Mouse (Mus musculus) liver, embryonic 12.5 days (tissue): ENCODE measurements around the gene Cep41. TPM values are rescaled to one million over a fixed set of nuclear protein-coding genes. Genes with fewer than 3 reads are reported as not detected.
A peak's percentile ranks its signal among the peaks of the same experiment; 100 is the strongest.

ENCODE experiments used
- ATAC-seq: fragments of 200-750 bp; cut with Nextera tagmentation; 2 replicates; pipeline ENCODE4 v1.8.0; 2017; ENCODE audit warnings: moderate number of reproducible peaks, mild to moderate bottlenecking, moderate library complexity
- H3K27ac ChIP-seq: fragments of 300-500 bp; sonication (generic); 2 replicates; pipeline ENCODE4 v1.5.1; 2016; ENCODE audit warnings: mild to moderate bottlenecking
- H3K27me3 ChIP-seq: fragments of 300-500 bp; sonication (generic); replicated peaks from 2 replicates; pipeline ENCODE4 v1.6.1; 2016; ENCODE audit warnings: mild to moderate bottlenecking, moderate library complexity
- H3K36me3 ChIP-seq: fragments of 300-500 bp; sonication (generic); 2 replicates; pipeline ENCODE4 v1.6.1; 2016; ENCODE audit warnings: mild to moderate bottlenecking, moderate library complexity
- H3K4me1 ChIP-seq: fragments of 300-500 bp; sonication (generic); 2 replicates; pipeline ENCODE4 v1.6.1; 2016
- H3K4me2 ChIP-seq: fragments of 300-500 bp; sonication (generic); 2 replicates; pipeline ENCODE4 v1.6.1; 2016; ENCODE audit warnings: mild to moderate bottlenecking, moderate library complexity
- H3K4me3 ChIP-seq: fragments of 300-500 bp; sonication (generic); 2 replicates; pipeline ENCODE4 v1.5.1; 2016; ENCODE audit warnings: mild to moderate bottlenecking, moderate library complexity
- H3K9ac ChIP-seq: fragments of 300-500 bp; sonication (generic); 2 replicates; pipeline ENCODE4 v1.6.1; 2016; ENCODE audit warnings: mild to moderate bottlenecking, moderate library complexity
- H3K9me3 ChIP-seq: fragments of 300-500 bp; sonication (generic); replicated peaks from 2 replicates; pipeline ENCODE4 v1.6.1; 2016; ENCODE audit warnings: mild to moderate bottlenecking, moderate library complexity
- WGBS: fragments of 180-500 bp; shearing (Covaris S2); methylation state at CpG from one replicate; pipeline ENCODE4 v1.1.7; 2016; ENCODE audit not compliant: insufficient replicate concordance; 5-methylcytosine and 5-hydroxymethylcytosine counted together
- polyA plus RNA-seq: library from polyadenylated mRNA; unstranded; fragments of >200 nt; fragmentation: Nextera tagmentation; extraction: Ambion mirVana; gene quantifications from 2 replicates; pipeline ENCODE4 v1.2.1, GENCODE M21; 2016

The Cep41 gene
- polyA plus RNA-seq, 1 experiment from 2014 or later: 6.1 TPM

DNA sequence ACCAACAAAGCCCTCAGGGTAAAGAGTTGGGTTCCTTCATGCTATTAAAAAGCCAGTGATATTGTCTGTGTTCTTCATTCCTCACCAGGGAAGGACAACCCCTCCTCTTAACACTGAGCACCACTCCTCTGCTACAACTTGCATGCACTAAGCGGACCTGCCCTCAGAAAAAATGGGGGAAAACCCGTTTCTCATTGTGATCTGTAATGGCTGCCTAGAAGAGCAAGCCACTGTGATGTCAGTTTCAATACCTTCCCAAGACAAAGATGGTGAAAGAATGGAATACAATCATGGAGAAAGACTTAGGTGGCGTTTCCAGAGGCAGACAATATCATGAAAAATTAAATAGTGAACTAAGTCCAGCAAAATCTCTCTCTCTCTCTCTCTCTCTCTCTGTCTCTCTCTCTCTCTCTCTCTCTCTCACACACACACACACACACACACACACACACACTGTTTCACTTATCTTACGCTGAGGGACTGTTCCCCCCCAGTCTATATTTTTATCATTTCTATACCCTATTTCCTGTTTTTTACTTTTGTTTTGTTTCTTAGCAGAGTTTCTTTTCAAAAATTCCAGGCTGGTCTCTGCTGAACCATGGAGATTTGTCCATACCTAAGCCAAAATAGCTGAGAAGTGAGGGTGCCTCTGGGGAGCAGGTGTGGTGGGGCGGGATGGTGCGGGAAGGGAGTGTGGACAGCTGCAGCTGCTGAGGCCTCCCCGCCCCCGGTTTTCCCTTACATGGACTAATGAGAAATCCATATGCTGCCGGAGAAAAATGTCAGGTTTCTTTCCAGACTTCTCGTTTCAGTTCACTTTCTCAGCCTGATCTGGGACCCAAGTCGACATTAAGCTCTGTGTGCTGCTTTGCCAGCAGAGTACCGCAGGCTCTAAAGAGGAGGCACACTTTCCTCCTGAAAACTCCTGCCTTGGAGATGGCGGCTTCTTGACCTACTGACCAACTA is 11.3 kb downstream of the Cep41 start:
- H3K36me3 ChIP-seq: no peaks in the 10 kb centered on the region
- H3K27me3 ChIP-seq: no peaks in the 10 kb centered on the region
- H3K4me2 ChIP-seq: 0 out of 2 replicates have a peak overlapping the region, but pooled peaks have one; percentile 23
- H3K4me1 ChIP-seq: peaks cover 15% of the 10 kb centered on the region
- H3K27ac ChIP-seq: peak overlapping the region; percentile 7; the same call in 1 of the 2 replicates
- H3K4me3 ChIP-seq: no peak overlapping the region
- no peaks in the 10 kb centered on the region for H3K9me3 ChIP-seq
- 55% methylated on average over 13 of the region's 13 CpGs for WGBS
- no peak for ATAC-seq
- H3K9ac ChIP-seq: no peak overlapping the region

DNA sequence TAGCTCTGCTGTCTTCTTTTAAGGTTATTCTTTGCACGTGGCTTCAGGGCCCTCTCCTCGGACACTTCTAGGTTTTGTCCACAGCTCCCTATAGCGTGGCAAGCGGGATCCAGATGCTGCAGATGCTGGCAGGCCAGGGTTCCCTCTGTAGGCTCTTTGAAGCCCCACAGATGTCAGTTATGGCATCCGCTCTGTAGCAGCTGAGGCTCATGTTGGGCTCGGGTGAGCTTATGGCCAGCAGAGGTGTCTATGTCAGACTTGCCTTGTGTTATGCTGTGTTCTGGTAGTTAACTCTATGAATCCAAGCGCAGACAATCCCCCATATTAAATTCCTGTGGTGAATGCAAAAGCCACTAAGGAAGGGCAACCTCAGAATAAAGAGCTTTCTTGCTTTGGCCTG is 13.1 kb downstream of the Cep41 start:
- Histone ChIP-seq H3K4me2 (no peak overlapping the region), H3K27ac (no peak overlapping the region)

DNA sequence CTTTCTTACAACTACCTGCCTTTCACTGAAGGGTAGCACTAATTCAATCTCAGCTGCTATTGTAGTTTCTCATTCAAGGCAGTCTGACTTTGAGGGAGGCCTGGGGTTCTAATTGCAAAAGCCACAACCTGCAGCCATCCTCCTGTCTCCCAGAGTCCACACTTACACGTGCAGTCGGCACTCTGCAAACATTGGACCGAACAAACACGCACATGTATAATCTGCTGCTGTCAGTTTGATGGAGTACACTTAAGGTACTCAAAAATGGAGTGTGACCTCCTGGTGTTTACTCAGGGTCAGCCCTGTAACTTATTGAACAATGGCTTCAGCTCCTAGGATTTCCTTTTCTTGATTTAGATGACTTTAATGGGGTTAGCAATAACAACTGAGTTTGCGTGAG is 14.0 kb downstream of the Cep41 start:
- 66% methylated on average over 5 of the region's 5 CpGs for WGBS
- no peak for ATAC-seq

More for the DNA sequence above, 13.1 kb downstream of the Cep41 start:
- ATAC-seq: no peak
- no peaks in the 10 kb centered on the region for H3K36me3 ChIP-seq
- H3K4me1 ChIP-seq: peaks cover 28% of the 10 kb centered on the region
- H3K9me3 ChIP-seq: no peaks in the 10 kb centered on the region
- H3K9ac ChIP-seq: no peak overlapping the region
- H3K4me3 ChIP-seq: no peak overlapping the region
- no peaks in the 10 kb centered on the region for H3K27me3 ChIP-seq
- WGBS: 81% methylated on average over 7 of the region's 7 CpGs

DNA sequence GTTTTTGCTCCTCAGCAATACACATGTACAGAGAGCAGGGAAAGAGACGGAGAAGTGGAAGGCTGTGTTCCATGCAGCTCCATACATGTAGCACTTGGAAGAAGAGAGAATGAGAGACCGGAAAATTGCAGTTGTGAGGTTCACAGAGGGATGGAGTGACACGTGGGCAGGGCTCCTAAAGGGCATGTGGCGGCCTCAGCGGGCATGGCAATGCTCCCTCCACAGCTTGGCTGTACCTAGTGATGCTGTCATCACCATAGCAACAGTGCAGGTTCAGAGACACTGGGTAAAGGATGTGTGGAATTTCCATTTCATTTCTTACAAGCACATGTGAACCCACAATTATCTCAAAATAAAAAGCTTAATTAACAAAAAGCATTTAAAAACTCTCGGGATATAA is 15.1 kb downstream of the Cep41 start:
- Histone ChIP-seq H3K9me3 (no peaks in the 10 kb centered on the region), H3K27me3 (no peaks in the 10 kb centered on the region), H3K9ac (no peak overlapping the region), H3K27ac (no peak overlapping the region), H3K4me3 (no peak overlapping the region), H3K4me2 (no peak overlapping the region), H3K4me1 (peaks cover 48% of the 10 kb centered on the region), H3K36me3 (no peaks in the 10 kb centered on the region)
- ATAC-seq: no peak
- WGBS: 80% methylated on average over 6 of the region's 6 CpGs

More for the DNA sequence above, 14.0 kb downstream of the Cep41 start:
- H3K4me2 ChIP-seq: no peak overlapping the region
- no peak overlapping the region for H3K4me3 ChIP-seq
- H3K4me1 ChIP-seq: peaks cover 37% of the 10 kb centered on the region
- H3K27ac ChIP-seq: no peak overlapping the region
- no peaks in the 10 kb centered on the region for H3K27me3 ChIP-seq
- no peak overlapping the region for H3K9ac ChIP-seq
- no peaks in the 10 kb centered on the region for H3K36me3 ChIP-seq
- H3K9me3 ChIP-seq: no peaks in the 10 kb centered on the region

DNA sequence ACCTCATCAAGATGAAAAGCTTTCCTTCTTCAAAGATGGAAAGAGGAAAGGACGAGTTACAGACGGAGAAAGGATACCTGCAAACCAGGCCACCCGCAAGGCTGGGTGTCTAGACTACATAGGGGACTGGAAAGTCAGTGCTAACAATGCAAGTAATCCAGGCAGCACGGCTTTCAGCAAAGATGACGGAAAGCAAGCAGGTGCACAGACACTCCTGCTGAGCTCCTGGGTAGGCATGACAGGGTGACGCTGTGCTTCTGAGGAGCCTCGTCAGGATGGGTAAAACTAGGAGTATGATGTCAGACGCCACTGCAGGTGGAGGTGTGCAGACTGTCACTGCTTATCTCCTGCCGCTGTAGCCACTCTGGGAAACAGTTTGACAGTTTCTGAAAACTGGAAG is 16.0 kb downstream of the Cep41 start:
- H3K27ac ChIP-seq: no peak overlapping the region
- no peak overlapping the region for H3K9ac ChIP-seq
- WGBS: 75% methylated on average over 9 of the region's 9 CpGs
- peaks cover 48% of the 10 kb centered on the region for H3K4me1 ChIP-seq
- no peak overlapping the region for H3K4me3 ChIP-seq
- ATAC-seq: no peak
- no peaks in the 10 kb centered on the region for H3K9me3 ChIP-seq
- no peak overlapping the region for H3K4me2 ChIP-seq
- no peaks in the 10 kb centered on the region for H3K36me3 ChIP-seq
- H3K27me3 ChIP-seq: no peaks in the 10 kb centered on the region

DNA sequence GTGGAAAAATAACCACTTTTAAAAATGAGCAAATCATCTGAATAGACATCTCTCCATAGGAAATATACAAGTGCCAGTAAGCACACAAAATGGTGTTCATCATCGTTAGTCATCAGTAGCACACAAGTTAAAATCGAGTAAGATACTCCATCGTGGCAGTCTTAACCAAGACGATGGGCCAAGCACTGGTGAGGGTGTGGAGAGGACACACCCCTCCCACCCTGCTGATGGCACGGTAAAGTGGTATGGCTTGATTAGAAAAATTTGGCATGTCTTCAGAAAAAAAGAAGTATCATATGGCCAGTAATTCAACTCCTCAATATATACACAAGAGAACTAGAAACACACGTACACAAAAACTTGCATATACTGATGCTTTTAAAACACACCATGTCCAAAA is 17.0 kb downstream of the Cep41 start:
- H3K27me3 ChIP-seq: no peaks in the 10 kb centered on the region
- no peak for ATAC-seq
- no peak overlapping the region for H3K4me3 ChIP-seq
- no peaks in the 10 kb centered on the region for H3K36me3 ChIP-seq
- no peak overlapping the region for H3K4me2 ChIP-seq
- WGBS: 52% methylated on average over 6 of the region's 6 CpGs
- no peak overlapping the region; the same call in 1 of the 2 replicates for H3K9ac ChIP-seq
- H3K4me1 ChIP-seq: peaks cover 44% of the 10 kb centered on the region
- no peaks in the 10 kb centered on the region for H3K9me3 ChIP-seq
- H3K27ac ChIP-seq: no peak overlapping the region

DNA sequence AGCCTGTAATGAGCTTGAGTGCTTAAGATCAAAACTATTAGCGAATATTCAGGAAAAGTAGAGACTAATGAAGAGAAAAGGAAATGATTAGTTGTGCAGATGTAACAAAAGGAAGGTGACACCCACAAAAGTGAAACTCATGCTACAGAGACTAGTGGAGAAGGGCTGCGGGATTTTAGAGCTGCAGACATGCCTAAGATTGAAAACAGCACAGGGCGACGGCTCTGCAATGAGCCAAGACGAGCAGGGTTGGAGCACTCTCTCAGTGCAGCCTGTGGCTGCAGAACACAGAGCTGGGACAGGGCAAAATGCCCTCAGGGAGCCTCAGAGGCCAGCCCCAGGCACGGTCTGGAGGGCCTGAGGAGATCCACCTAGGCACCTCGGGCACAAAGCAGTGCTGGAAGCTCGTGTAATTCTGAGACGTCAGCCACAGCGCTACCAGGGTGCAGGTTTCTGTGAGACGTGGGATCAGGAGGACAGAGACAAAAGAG is 18.2 kb downstream of the Cep41 start:
- no peaks in the 10 kb centered on the region for H3K36me3 ChIP-seq
- H3K27ac ChIP-seq: peak overlapping the region; percentile 50
- no peaks in the 10 kb centered on the region for H3K27me3 ChIP-seq
- H3K4me1 ChIP-seq: peaks cover 44% of the 10 kb centered on the region
- no peak overlapping the region for H3K4me2 ChIP-seq
- H3K9ac ChIP-seq: no peak overlapping the region
- no peaks in the 10 kb centered on the region for H3K9me3 ChIP-seq
- 53% methylated on average over 11 of the region's 11 CpGs for WGBS
- no peak overlapping the region for H3K4me3 ChIP-seq
- ATAC-seq: no peak

DNA sequence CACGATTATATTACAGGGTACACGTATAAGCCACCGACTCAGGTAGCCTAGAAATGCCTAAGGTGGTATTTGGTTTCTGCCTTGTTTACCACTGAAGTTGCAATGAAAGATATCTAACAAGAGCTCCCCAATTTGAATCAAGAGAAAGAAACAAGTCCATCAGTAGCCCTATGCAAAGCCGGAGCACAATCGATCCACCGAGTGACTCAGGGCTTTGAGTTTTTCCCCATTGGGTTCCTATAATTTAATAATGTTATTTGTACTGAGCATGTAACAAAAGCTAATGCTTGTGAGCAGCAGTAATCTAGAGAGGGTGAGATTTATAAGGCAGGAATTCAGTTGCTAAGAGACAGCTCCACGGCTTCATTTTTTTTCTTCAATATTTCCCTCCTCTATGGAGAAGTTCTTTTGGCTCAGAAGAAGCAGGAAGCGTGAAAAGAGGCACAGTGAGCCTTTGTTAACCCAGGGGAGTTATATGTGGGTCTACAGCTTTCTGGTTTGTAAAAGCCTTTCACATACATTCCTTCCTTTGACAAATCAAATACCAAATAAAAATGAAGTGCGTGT is 18.8 kb downstream of the Cep41 start:
- Histone ChIP-seq H3K9ac (no peak overlapping the region), H3K4me3 (no peak overlapping the region), H3K36me3 (no peaks in the 10 kb centered on the region), H3K9me3 (no peaks in the 10 kb centered on the region), H3K4me1 (peaks cover 44% of the 10 kb centered on the region), H3K4me2 (peak overlapping the region; percentile 50), H3K27ac (peak overlapping the region; percentile 50), H3K27me3 (no peaks in the 10 kb centered on the region)
- ATAC-seq: no peak
- 67% methylated on average over 9 of the region's 9 CpGs for WGBS

DNA sequence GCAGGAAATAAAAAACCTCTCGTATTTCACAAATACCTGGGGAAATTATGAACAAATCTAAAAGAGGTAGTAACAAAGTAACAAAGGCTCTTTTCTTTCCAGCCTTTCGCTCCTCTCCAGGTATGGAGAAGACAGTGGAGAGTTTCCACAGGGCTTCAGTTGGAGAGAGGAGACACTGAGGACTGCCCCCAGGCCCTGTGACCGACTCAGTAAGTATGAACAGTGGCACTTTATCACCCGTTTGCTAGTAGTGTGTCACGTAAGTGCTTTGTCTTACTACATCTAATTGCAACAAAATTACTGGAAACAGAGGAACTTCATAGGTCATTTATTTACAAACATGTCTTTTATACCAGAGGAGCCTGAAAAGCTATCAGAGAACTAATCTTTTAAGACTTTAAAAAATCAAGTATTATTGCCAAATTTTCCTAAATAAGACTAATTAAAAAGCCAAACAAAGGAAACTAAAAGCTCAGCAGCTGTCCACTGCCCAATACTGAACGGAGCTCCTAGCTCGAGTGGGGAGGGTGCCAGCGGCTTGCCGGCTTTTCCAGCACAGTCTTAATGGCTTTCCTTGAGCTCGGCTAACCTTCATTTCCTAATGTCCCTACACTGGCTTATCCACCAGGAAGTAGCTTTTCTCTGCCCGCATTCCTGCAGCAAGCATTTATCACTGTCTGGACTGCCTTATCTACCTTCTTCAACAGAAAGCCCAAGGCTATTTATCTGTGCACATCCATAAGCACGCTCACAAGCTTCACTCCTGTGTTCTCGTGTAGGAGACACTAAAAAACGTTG is 19.6 kb downstream of the Cep41 start:
- no peaks in the 10 kb centered on the region for H3K9me3 ChIP-seq
- H3K27ac ChIP-seq: peak overlapping the region; percentile 33; the same call in 1 of the 2 replicates
- peak overlapping the region; percentile 50 for H3K4me2 ChIP-seq
- no peaks in the 10 kb centered on the region for H3K27me3 ChIP-seq
- peaks cover 44% of the 10 kb centered on the region for H3K4me1 ChIP-seq
- 16% methylated on average over 14 of the region's 14 CpGs for WGBS
- ATAC-seq: peak; percentile 37; the same call in 1 of the 2 replicates
- 0 out of 2 replicates have a peak overlapping the region, but pooled peaks have one; percentile 1 for H3K4me3 ChIP-seq
- H3K36me3 ChIP-seq: no peaks in the 10 kb centered on the region
- no peak overlapping the region for H3K9ac ChIP-seq

DNA sequence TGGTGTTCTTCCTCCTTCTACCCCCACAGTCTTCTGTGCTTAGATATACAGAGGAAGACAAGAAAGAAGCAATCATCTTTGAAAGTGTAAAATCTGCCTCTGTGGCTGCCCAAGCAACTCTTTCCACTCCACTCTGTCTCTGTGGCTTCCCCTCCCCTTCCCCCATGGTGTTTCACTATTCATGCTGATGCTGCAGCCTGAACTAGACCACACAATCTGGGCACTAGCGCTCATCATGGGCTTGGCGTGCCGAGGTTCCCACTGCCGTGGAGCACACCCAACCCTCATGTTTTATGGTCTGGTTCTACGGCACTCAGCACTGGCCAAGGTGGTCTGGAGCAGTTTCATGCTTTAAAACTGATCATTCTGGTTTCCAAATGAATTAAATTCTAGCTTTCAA is 21.9 kb downstream of the Cep41 start:
- Histone ChIP-seq H3K4me3 (no peak overlapping the region), H3K27ac (no peak overlapping the region), H3K36me3 (no peaks in the 10 kb centered on the region), H3K9me3 (no peaks in the 10 kb centered on the region), H3K9ac (no peak overlapping the region), H3K27me3 (no peaks in the 10 kb centered on the region), H3K4me2 (no peak overlapping the region), H3K4me1 (peaks cover 42% of the 10 kb centered on the region)
- 69% methylated on average over 5 of the region's 5 CpGs for WGBS
- no peak for ATAC-seq

DNA sequence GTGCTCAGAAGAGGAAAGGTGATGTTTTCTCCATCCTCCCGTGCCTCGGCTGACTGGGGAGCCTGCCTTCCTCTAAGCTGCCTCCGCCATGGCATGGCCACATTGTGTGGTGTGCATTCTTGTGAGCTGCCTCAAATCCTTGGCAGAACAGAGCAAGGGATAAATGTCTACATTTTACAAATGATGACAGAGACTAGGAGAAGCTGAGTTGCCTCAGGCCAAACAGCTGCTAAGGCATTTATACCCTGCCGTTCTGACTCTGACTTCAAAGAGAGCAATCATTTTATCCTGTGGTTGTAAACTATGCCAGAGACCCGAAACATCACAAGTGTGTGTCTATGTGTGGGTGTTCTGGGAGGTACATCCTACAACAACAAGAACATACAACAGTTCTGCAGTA is 26.0 kb downstream of the Cep41 start:
- H3K9ac ChIP-seq: no peak overlapping the region

More for the DNA sequence above, 26.0 kb downstream of the Cep41 start:
- no peak overlapping the region for H3K4me3 ChIP-seq
- H3K4me1 ChIP-seq: peaks cover 8% of the 10 kb centered on the region; the same call in 1 of the 2 replicates
- no peaks in the 10 kb centered on the region for H3K27me3 ChIP-seq
- no peaks in the 10 kb centered on the region for H3K9me3 ChIP-seq
- no peaks in the 10 kb centered on the region for H3K36me3 ChIP-seq
- no peak for ATAC-seq
- 67% methylated on average over 5 of the region's 5 CpGs for WGBS
- no peak overlapping the region for H3K4me2 ChIP-seq
- H3K27ac ChIP-seq: no peak overlapping the region
